Mouse (Mus musculus) neural tube, embryonic 10.5 days (tissue): Measurements from ENCODE around the gene Cptp.

Source experiments
- DNase-seq: peaks from one replicate; pipeline ENCODE4 v3.0.0-alpha.2; 2017; ENCODE audit warnings: low spot score; ENCODE audit errors: extremely low spot score

The Cptp gene

GRCm38 (mm10) chr4:155841651-155842270 lies 27.5 kb downstream of the Cptp start:
- no peak for DNase-seq

GRCm38 (mm10) chr4:155841003-155841454 lies 28.2 kb downstream of the Cptp start:
- DNase-seq, result peak; percentile 58

- DNase-seq, result peak; percentile 36
Observed at GRCm38 (mm10) chr4:155840076-155841002, 28.9 kb downstream of the Cptp start.

- DNase-seq, result peak; percentile 81
Observed at GRCm38 (mm10) chr4:155839483-155839910, 29.7 kb downstream of the Cptp start, which contains the start of gene Mxra8. Gene Mxra8, plus strand, starts transcription at chr4:155839680.

GRCm38 (mm10) chr4:155838187-155839153 lies 30.8 kb downstream of the Cptp start:
- DNase-seq, result no peak

- DNase-seq, result no peak
Observed at GRCm38 (mm10) chr4:155837404-155838010, 31.7 kb downstream of the Cptp start.

- DNase-seq, result peak; percentile 65
Observed at GRCm38 (mm10) chr4:155833836-155834235, 35.4 kb downstream of the Cptp start.

GRCm38 (mm10) chr4:155833234-155833633 lies 36.0 kb downstream of the Cptp start:
- no peak for DNase-seq

- no peak for DNase-seq
Observed at GRCm38 (mm10) chr4:155832321-155832720, 36.9 kb downstream of the Cptp start.

GRCm38 (mm10) chr4:155831831-155832230 lies 37.4 kb downstream of the Cptp start:
- DNase-seq, result no peak

GRCm38 (mm10) chr4:155831205-155831766 lies 38.0 kb downstream of the Cptp start, which contains the start of gene Aurkaip1:
Gene Aurkaip1, plus strand, starts transcription at chr4:155831272.
- DNase-seq, result peak; percentile 97

GRCm38 (mm10) chr4:155830596-155830995 lies 38.6 kb downstream of the Cptp start:
- DNase-seq, result no peak

GRCm38 (mm10) chr4:155829866-155830265 lies 39.4 kb downstream of the Cptp start:
- no peak for DNase-seq

GRCm38 (mm10) chr4:155823443-155823842 lies 45.8 kb downstream of the Cptp start:
- no peak for DNase-seq

GRCm38 (mm10) chr4:155821025-155821424 lies 48.2 kb downstream of the Cptp start:
- no peak for DNase-seq

GRCm38 (mm10) chr4:155817533-155817932 lies 51.7 kb downstream of the Cptp start:
- no peak for DNase-seq
